Mouse (Mus musculus) right cerebral cortex, adult 18-20 months (tissue): Measurements from ENCODE around the gene AU041133.
"Not testable (repeated sequence)": the region's sequence is repeated elsewhere in the genome, so short reads cannot be mapped to it uniquely, and the experiment has no call there.

Experiments used
- DNase-seq: peaks from one replicate; pipeline ENCODE4 v3.0.0; 2022; ENCODE audit warnings: mixed read lengths

The AU041133 gene

GRCm38 (mm10) chr10:82127850-82128401, at the start of gene AU041133:
Gene AU041133, plus strand, starts transcription at chr10:82128013.
- DNase-seq, result peak; percentile 96

GRCm38 (mm10) chr10:82082728-82083621, 44.8 kb upstream of the AU041133 start, which contains the start of gene BC024063:
Gene BC024063, plus strand, starts transcription at chr10:82083353.
- peak; percentile 80 for DNase-seq

- DNase-seq, result not testable (repeated sequence)
Observed at GRCm38 (mm10) chr10:82083622-82083971, 44.2 kb upstream of the AU041133 start.

- no peak for DNase-seq
Observed at GRCm38 (mm10) chr10:82117206-82117605, 10.6 kb upstream of the AU041133 start.

GRCm38 (mm10) chr10:82145282-82145681, 17.5 kb downstream of the AU041133 start:
- no peak for DNase-seq

- no peak for DNase-seq
Observed at GRCm38 (mm10) chr10:82147571-82147970, 19.8 kb downstream of the AU041133 start.

GRCm38 (mm10) chr10:82167777-82168176, 40.0 kb downstream of the AU041133 start:
- no peak for DNase-seq

GRCm38 (mm10) chr10:82169776-82170175, 42.0 kb downstream of the AU041133 start:
- DNase-seq, result no peak

GRCm38 (mm10) chr10:82170808-82171207, 43.0 kb downstream of the AU041133 start:
- DNase-seq, result no peak

- DNase-seq, result peak; percentile 91
Observed at GRCm38 (mm10) chr10:82178257-82179064, 50.6 kb downstream of the AU041133 start.
